Mouse (Mus musculus): ENCODE measurements around the gene Dhh. TPM values are rescaled to one million over a fixed set of nuclear protein-coding genes. Genes with fewer than 3 reads are reported as not detected.
"Not testable (repeated sequence)": the region's sequence is repeated elsewhere in the genome, so short reads cannot be mapped to it uniquely, and the experiment has no call there.

Dhh gene
- polyA plus RNA-seq, 1 experiment from 2014 or later: 0.65 TPM

DNA sequence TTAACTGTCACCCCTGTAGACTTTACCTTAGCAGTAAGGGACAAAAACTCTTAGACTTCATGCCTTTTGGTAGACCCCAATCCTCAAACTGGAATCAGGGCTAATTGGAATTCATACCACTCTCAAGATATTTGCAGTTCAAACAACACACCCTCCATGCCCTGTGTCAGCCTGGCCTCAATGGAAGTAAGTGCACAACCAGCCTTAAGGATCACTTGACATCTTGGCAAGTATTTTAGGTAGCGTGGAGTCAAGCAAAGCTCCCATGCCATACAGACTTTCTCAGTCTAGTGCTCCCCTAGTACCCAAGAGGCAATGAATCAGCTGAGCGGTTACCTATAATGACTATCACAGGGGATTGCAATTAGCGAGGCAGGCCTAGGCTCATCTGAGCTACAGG, 32.7 kb upstream of the Dhh start:
- peaks cover 31% of the 10 kb centered on the region for H3K4me1 ChIP-seq (replicated peaks; ENCODE audit: control insufficient read depth, insufficient read depth, low read length)
- no peak overlapping the region for H3K4me3 ChIP-seq (replicated peaks; ENCODE audit: low read length)
- no peaks in the 10 kb centered on the region for H3K27me3 ChIP-seq (replicated peaks; ENCODE audit: control insufficient read depth, insufficient read depth, low read length)
- WGBS: 63% methylated on average over 3 of the region's 3 CpGs
- ATAC-seq: no peak
- no peak overlapping the region for H3K27ac ChIP-seq (ENCODE audit: low read length)
- no peak overlapping the region for H3K4me2 ChIP-seq (ENCODE audit: low read length)
- H3K9ac ChIP-seq (replicated peaks; ENCODE audit: low read depth, low read length): no peak overlapping the region
- H3K9me3 ChIP-seq (ENCODE audit: control insufficient read depth, low read length): no peaks in the 10 kb centered on the region
- H3K36me3 ChIP-seq (ENCODE audit: control insufficient read depth, insufficient read depth): peaks cover 5% of the 10 kb centered on the region; the same call in 1 of the 2 replicates

DNA sequence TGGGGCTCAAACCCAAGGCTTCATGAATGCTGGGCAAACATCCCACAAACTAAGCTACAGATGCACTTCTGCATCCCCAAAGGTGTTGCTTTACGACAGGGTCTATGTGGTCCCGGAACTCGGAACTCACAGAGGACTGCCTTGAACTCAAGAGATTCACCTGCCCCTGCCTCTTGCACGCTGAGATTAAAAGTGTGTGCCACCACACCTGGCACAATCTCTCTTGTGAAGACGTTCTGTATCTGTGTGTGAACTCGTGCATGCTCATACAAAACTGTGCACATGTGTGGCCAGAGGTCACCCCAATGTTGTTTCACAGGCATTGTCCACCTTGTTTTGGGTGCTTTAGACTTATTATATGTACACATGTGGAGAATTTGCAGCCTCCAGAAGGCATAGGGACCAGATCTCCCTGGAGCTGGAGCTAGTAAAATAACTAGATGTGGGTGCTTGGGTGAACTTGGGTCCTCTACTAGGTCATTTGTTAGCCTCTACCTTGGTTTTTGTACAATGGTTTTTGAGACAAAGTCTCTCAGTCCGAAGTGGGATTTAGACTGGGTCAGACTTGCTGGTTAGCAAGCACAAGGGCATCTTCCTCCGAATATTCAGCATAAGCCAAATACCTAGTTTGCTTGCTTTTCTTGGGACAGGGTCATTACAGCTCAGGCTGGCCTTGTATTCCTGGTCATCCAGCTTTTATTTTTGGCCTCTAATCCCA, 31.8 kb upstream of the Dhh start:
- H3K27ac ChIP-seq (ENCODE audit: low read length): no peak overlapping the region
- no peak for ATAC-seq
- WGBS: 51% methylated on average over 8 of the region's 8 CpGs

DNA sequence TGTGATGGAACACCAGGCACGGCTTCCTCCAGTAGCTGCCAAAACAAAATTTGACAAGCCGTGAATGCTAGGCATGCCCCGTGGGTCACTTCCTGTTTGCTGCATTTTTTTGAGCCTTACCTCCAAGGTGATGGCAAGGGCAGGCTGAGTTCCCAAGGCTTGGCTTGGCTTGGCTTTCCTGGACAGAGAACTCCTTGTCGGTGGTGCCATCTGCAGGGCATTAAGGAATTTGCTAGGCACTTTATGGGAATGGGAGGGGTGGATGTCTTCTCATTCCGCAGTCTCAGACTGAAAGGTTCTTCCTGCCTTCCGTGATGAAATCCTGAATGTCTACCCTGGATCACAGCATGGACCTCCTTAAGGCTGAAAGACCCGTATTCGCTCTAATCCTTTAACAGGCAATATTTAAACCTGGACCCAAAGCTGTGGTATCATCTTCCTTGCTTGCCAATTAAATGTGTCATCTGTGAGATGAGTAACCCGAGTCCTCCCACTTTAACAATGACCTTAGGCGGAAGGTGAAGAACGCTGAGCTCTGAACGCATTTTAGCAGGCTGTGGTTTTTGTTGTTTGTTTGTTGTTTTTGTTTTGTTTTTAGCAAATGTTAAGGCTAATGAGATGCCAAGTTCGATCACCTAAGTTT, 30.4 kb upstream of the Dhh start:
- 13% methylated on average over 13 of the region's 13 CpGs for WGBS
- Histone ChIP-seq H3K27me3 (replicated peaks; ENCODE audit: control insufficient read depth, insufficient read depth, low read length) (no peaks in the 10 kb centered on the region), H3K4me3 (replicated peaks; ENCODE audit: low read length) (no peak overlapping the region), H3K27ac (ENCODE audit: low read length) (no peak overlapping the region), H3K4me2 (ENCODE audit: low read length) (0 out of 2 replicates have a peak overlapping the region, but pooled peaks have one; percentile 11), H3K4me1 (replicated peaks; ENCODE audit: control insufficient read depth, insufficient read depth, low read length) (peaks cover 21% of the 10 kb centered on the region), H3K9me3 (ENCODE audit: control insufficient read depth, low read length) (no peaks in the 10 kb centered on the region), H3K9ac (replicated peaks; ENCODE audit: low read depth, low read length) (no peak overlapping the region), H3K36me3 (ENCODE audit: control insufficient read depth, insufficient read depth) (peaks cover 5% of the 10 kb centered on the region; the same call in 1 of the 2 replicates)
- ATAC-seq: peak; percentile 48; the same call in 1 of the 2 replicates

More for the DNA sequence above, 31.8 kb upstream of the Dhh start:
- H3K4me3 ChIP-seq (replicated peaks; ENCODE audit: low read length): no peak overlapping the region
- no peaks in the 10 kb centered on the region for H3K9me3 ChIP-seq (ENCODE audit: control insufficient read depth, low read length)
- H3K4me1 ChIP-seq (replicated peaks; ENCODE audit: control insufficient read depth, insufficient read depth, low read length): peaks cover 23% of the 10 kb centered on the region
- peaks cover 5% of the 10 kb centered on the region; the same call in 1 of the 2 replicates for H3K36me3 ChIP-seq (ENCODE audit: control insufficient read depth, insufficient read depth)
- no peaks in the 10 kb centered on the region for H3K27me3 ChIP-seq (replicated peaks; ENCODE audit: control insufficient read depth, insufficient read depth, low read length)
- no peak overlapping the region for H3K9ac ChIP-seq (replicated peaks; ENCODE audit: low read depth, low read length)
- H3K4me2 ChIP-seq (ENCODE audit: low read length): no peak overlapping the region

DNA sequence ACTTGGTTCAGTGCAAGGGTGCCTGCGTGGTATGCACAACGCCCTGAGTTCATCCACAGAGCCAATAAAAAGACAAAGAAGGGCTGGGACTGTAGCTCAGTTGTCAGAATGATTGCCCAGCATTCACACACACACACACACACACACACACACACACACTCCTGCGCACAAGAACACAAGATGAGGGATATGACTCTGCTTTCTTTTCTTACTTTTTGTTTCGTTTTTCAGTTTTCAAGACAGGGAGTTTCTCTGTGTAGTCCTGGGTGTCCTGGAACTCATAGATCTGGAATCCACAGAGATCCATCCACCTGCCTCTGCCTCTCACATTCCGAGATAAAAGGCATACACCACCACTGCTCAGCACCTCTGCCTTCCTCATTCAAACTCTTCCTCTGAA, 29.2 kb upstream of the Dhh start:
- H3K9me3 ChIP-seq (ENCODE audit: control insufficient read depth, low read length): no peaks in the 10 kb centered on the region
- WGBS: 75% methylated on average over 5 of the region's 5 CpGs
- peaks cover 16% of the 10 kb centered on the region; the same call in 1 of the 2 replicates for H3K4me1 ChIP-seq (replicated peaks; ENCODE audit: control insufficient read depth, insufficient read depth, low read length)
- ATAC-seq: no peak
- no peak overlapping the region for H3K4me3 ChIP-seq (replicated peaks; ENCODE audit: low read length)
- H3K27me3 ChIP-seq (replicated peaks; ENCODE audit: control insufficient read depth, insufficient read depth, low read length): no peaks in the 10 kb centered on the region
- peaks cover 5% of the 10 kb centered on the region; the same call in 1 of the 2 replicates for H3K36me3 ChIP-seq (ENCODE audit: control insufficient read depth, insufficient read depth)
- no peak overlapping the region for H3K9ac ChIP-seq (replicated peaks; ENCODE audit: low read depth, low read length)
- H3K27ac ChIP-seq (ENCODE audit: low read length): no peak overlapping the region
- H3K4me2 ChIP-seq (ENCODE audit: low read length): no peak overlapping the region

DNA sequence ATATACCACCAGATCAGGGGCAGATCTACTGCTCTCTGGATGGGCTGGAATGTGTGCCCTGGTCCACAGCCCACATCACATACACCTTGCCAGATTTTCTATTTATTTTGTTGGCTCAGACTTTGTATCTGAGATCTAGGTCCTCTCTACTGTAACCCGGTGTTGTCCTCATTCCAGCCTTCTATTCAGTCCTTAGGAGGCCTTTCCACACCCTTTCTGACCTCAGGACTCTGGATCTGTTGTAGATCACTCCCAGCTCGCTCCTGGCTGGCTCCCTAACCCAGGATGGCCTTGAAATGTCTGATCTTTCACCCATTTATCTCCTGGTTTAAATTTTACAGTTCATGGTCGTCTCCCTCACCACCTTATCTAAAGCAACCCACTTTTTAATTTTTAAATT, 26.3 kb upstream of the Dhh start:
- WGBS: 82% methylated on average over 3 of the region's 3 CpGs
- Histone ChIP-seq H3K9ac (replicated peaks; ENCODE audit: low read depth, low read length) (no peak overlapping the region), H3K4me2 (ENCODE audit: low read length) (no peak overlapping the region), H3K4me3 (replicated peaks; ENCODE audit: low read length) (no peak overlapping the region), H3K27ac (ENCODE audit: low read length) (no peak overlapping the region), H3K4me1 (replicated peaks; ENCODE audit: control insufficient read depth, insufficient read depth, low read length) (peaks cover 6% of the 10 kb centered on the region; the same call in 1 of the 2 replicates), H3K9me3 (ENCODE audit: control insufficient read depth, low read length) (no peaks in the 10 kb centered on the region), H3K27me3 (replicated peaks; ENCODE audit: control insufficient read depth, insufficient read depth, low read length) (no peaks in the 10 kb centered on the region), H3K36me3 (ENCODE audit: control insufficient read depth, insufficient read depth) (no peaks in the 10 kb centered on the region)
- ATAC-seq: no peak

DNA sequence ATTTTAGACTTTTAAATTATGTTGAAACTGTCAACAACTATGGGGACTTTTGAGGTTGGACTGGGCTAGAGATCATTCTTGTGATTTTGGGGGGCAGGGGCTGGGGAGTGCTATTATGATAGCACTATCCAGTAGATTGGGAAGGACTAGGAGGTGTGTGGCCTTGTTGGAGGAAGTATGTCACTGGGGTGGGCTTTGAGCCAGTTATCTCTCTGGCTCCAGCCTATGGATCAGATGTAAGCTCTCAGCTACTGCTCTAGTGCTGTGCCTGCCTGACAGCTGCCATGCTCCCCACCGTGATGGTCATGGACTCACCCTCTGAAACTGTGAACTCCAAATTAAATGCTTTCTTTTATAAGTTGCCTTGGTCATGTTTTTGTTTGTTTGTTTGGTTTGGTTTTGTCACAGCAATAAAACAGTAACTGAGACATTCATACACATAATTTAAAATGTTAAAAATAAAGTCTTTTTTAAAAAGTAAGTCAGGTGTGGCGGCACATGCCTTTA, 24.7 kb upstream of the Dhh start:
- WGBS: 89% methylated on average over 2 of the region's 2 CpGs
- peaks cover 6% of the 10 kb centered on the region for H3K4me1 ChIP-seq (replicated peaks; ENCODE audit: control insufficient read depth, insufficient read depth, low read length)

DNA sequence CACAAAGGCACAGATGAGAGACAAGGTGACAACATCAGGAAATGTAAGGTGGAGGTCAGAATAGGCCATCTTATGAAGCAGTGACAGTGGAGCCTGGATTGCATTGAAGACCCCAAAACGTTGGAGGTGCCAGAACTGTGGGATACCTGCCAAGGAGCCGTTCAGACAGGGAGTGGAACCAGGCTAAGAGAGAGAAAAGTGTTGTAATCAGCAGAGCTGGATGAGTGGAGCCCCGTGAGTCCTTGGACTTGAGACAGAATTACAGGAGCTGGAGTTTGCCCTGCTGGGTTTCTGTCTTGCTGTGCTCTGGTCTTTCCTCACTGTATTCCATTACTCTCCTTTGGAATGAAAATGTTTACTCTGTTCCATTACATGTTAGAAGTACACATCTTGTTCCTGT, 24.2 kb upstream of the Dhh start:
- 35% methylated on average over 3 of the region's 3 CpGs for WGBS
- no peak for ATAC-seq
- Histone ChIP-seq H3K9me3 (ENCODE audit: control insufficient read depth, low read length) (no peaks in the 10 kb centered on the region), H3K27ac (ENCODE audit: low read length) (no peak overlapping the region), H3K4me1 (replicated peaks; ENCODE audit: control insufficient read depth, insufficient read depth, low read length) (peaks cover 6% of the 10 kb centered on the region), H3K4me2 (ENCODE audit: low read length) (no peak overlapping the region), H3K36me3 (ENCODE audit: control insufficient read depth, insufficient read depth) (no peaks in the 10 kb centered on the region), H3K4me3 (replicated peaks; ENCODE audit: low read length) (no peak overlapping the region), H3K27me3 (replicated peaks; ENCODE audit: control insufficient read depth, insufficient read depth, low read length) (no peaks in the 10 kb centered on the region), H3K9ac (replicated peaks; ENCODE audit: low read depth, low read length) (no peak overlapping the region)

More for the DNA sequence above, 24.7 kb upstream of the Dhh start:
- Histone ChIP-seq H3K9ac (replicated peaks; ENCODE audit: low read depth, low read length) (no peak overlapping the region), H3K36me3 (ENCODE audit: control insufficient read depth, insufficient read depth) (no peaks in the 10 kb centered on the region), H3K27ac (ENCODE audit: low read length) (no peak overlapping the region), H3K4me2 (ENCODE audit: low read length) (no peak overlapping the region), H3K9me3 (ENCODE audit: control insufficient read depth, low read length) (no peaks in the 10 kb centered on the region), H3K27me3 (replicated peaks; ENCODE audit: control insufficient read depth, insufficient read depth, low read length) (no peaks in the 10 kb centered on the region), H3K4me3 (replicated peaks; ENCODE audit: low read length) (no peak overlapping the region)
- no peak for ATAC-seq

DNA sequence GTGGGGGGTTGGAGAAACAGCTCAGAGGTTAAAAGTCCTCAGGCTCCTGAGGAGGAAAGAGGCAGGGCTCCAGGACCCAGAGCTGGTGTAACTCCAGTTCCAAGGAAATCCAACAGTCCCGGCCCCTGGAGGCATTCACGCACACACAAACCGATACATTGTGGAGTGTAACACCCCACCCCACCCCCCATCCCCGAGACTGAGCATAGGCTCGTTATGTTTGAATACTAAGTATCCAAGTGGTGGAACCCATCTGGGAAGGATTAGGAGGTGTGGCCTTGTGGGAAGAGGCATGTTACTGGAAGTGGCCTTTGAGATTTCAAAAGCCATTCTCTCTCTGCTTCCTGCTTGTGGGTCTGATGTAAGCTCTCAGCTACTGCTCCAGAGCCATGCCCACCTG, 23.2 kb upstream of the Dhh start:
- Histone ChIP-seq H3K9ac (replicated peaks; ENCODE audit: low read depth, low read length) (no peak overlapping the region), H3K36me3 (ENCODE audit: control insufficient read depth, insufficient read depth) (no peaks in the 10 kb centered on the region), H3K27me3 (replicated peaks; ENCODE audit: control insufficient read depth, insufficient read depth, low read length) (no peaks in the 10 kb centered on the region), H3K27ac (ENCODE audit: low read length) (no peak overlapping the region), H3K9me3 (ENCODE audit: control insufficient read depth, low read length) (no peaks in the 10 kb centered on the region), H3K4me1 (replicated peaks; ENCODE audit: control insufficient read depth, insufficient read depth, low read length) (peaks cover 9% of the 10 kb centered on the region), H3K4me3 (replicated peaks; ENCODE audit: low read length) (no peak overlapping the region), H3K4me2 (ENCODE audit: low read length) (no peak overlapping the region)
- ATAC-seq: no peak
- 54% methylated on average over 5 of the region's 5 CpGs for WGBS

DNA sequence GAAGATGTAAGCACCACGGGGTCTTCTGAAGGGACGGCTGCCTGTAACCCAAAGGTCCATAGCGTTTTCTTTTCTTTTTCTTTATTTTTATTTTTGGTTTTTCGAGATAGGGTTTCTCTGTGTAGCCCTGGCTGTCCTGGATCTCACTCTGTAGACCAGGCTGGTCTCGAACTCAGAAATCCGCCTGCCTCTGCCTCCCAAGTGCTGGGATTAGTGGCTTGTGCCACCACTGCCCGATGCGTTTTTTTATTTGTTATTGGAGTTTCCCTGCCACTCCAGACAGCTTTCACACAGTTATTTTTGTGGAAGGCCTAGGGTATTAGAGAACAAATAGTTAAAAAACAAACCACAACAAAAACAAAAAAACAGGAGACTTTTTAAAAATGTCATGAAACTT, 20.2 kb upstream of the Dhh start:
- WGBS: 27% methylated on average over 8 of the region's 8 CpGs
- H3K27me3 ChIP-seq (replicated peaks; ENCODE audit: control insufficient read depth, insufficient read depth, low read length): not testable (repeated sequence)

More for the DNA sequence above, 20.2 kb upstream of the Dhh start:
- ATAC-seq; H3K36me3 ChIP-seq (ENCODE audit: control insufficient read depth, insufficient read depth); H3K9me3 ChIP-seq (ENCODE audit: control insufficient read depth, low read length): not testable (repeated sequence)
- peaks cover 26% of the 10 kb centered on the region for H3K4me1 ChIP-seq (replicated peaks; ENCODE audit: control insufficient read depth, insufficient read depth, low read length)
- H3K4me2 ChIP-seq (ENCODE audit: low read length): peak overlapping the region; percentile 66
- peak overlapping the region; percentile 56 for H3K9ac ChIP-seq (replicated peaks; ENCODE audit: low read depth, low read length)
- peak overlapping the region; percentile 80 for H3K27ac ChIP-seq (ENCODE audit: low read length)
- peak overlapping the region; percentile 91 for H3K4me3 ChIP-seq (replicated peaks; ENCODE audit: low read length)

Data from forebrain, embryonic 16.5 days (tissue).